Mouse (Mus musculus): ENCODE data around the gene Cbfa2t3. TPM values are rescaled to one million over a fixed set of nuclear protein-coding genes. Genes with fewer than 3 reads are reported as not detected.
A peak's percentile ranks its signal among the peaks of the same experiment; 100 is the strongest.

The Cbfa2t3 gene
- total RNA-seq, 2 experiments from 2014 or later, result 23.4 to 25.7 TPM

- no peak for DNase-seq (ENCODE audit: low spot score in 2 of 2)
Measured at GRCm38 (mm10) chr8:122692152-122692551, 6.8 kb downstream of the Cbfa2t3 start.

GRCm38 (mm10) chr8:122691018-122691417, 7.9 kb downstream of the Cbfa2t3 start:
- DNase-seq (ENCODE audit: low spot score in 2 of 2), result no peak

GRCm38 (mm10) chr8:122689315-122689714, 9.6 kb downstream of the Cbfa2t3 start:
- no peak for DNase-seq (ENCODE audit: low spot score in 2 of 2)

GRCm38 (mm10) chr8:122686879-122687278, 12.0 kb downstream of the Cbfa2t3 start:
- DNase-seq (ENCODE audit: low spot score in 2 of 2), result no peak

- no peak for DNase-seq (ENCODE audit: low spot score in 2 of 2)
Measured at GRCm38 (mm10) chr8:122685097-122685861, 13.6 kb downstream of the Cbfa2t3 start.

GRCm38 (mm10) chr8:122682820-122683219, 16.1 kb downstream of the Cbfa2t3 start:
- DNase-seq (ENCODE audit: low spot score in 2 of 2), result no peak

GRCm38 (mm10) chr8:122680171-122680570, 18.7 kb downstream of the Cbfa2t3 start:
- DNase-seq (ENCODE audit: low spot score in 2 of 2), result no peak

- no peak for DNase-seq (ENCODE audit: low spot score in 2 of 2)
Measured at GRCm38 (mm10) chr8:122679325-122679920, 19.5 kb downstream of the Cbfa2t3 start.

GRCm38 (mm10) chr8:122678896-122679210, 20.1 kb downstream of the Cbfa2t3 start:
- DNase-seq (ENCODE audit: low spot score in 2 of 2), result no peak

GRCm38 (mm10) chr8:122678061-122678895, 20.6 kb downstream of the Cbfa2t3 start:
- peak; percentile 85 to 92 for DNase-seq (ENCODE audit: low spot score in 2 of 2)

- DNase-seq (ENCODE audit: low spot score in 2 of 2), result peak; percentile 42 to 46
Measured at GRCm38 (mm10) chr8:122677481-122678021, 21.4 kb downstream of the Cbfa2t3 start.

- peak; percentile 74 to 75 for DNase-seq (ENCODE audit: low spot score in 2 of 2)
Measured at GRCm38 (mm10) chr8:122676621-122677480, 22.1 kb downstream of the Cbfa2t3 start.

- DNase-seq (ENCODE audit: low spot score in 2 of 2), result no peak
Measured at GRCm38 (mm10) chr8:122675596-122676420, 23.1 kb downstream of the Cbfa2t3 start.

- no peak for DNase-seq (ENCODE audit: low spot score in 2 of 2)
Measured at GRCm38 (mm10) chr8:122674999-122675398, 23.9 kb downstream of the Cbfa2t3 start.

GRCm38 (mm10) chr8:122673989-122674388, 24.9 kb downstream of the Cbfa2t3 start:
- no peak for DNase-seq (ENCODE audit: low spot score in 2 of 2)

GRCm38 (mm10) chr8:122671894-122672293, 27.0 kb downstream of the Cbfa2t3 start:
- no peak for DNase-seq (ENCODE audit: low spot score in 2 of 2)

GRCm38 (mm10) chr8:122670718-122671117, 28.2 kb downstream of the Cbfa2t3 start:
- no peak for DNase-seq (ENCODE audit: low spot score in 2 of 2)

- no peak for DNase-seq (ENCODE audit: low spot score in 2 of 2)
Measured at GRCm38 (mm10) chr8:122670001-122670400, 28.9 kb downstream of the Cbfa2t3 start.

- DNase-seq (ENCODE audit: low spot score in 2 of 2), result no peak
Measured at GRCm38 (mm10) chr8:122669370-122669769, 29.5 kb downstream of the Cbfa2t3 start.

GRCm38 (mm10) chr8:122667854-122668253, 31.1 kb downstream of the Cbfa2t3 start:
- DNase-seq (ENCODE audit: low spot score in 2 of 2), result peak; percentile 43 to 49
